Mouse (Mus musculus) layer of hippocampus, postnatal 25 days (tissue): ENCODE results near the gene Hrct1. TPM values are rescaled to one million over a fixed set of nuclear protein-coding genes. Genes with fewer than 3 reads are reported as not detected.

Source experiments
- DNase-seq, 2 experiments: peaks; one replicate each; pipeline ENCODE4 v3.0.0; 2022; ENCODE audit warnings: mixed read lengths in 2 of 2, low spot score in 1 of 2; ENCODE audit errors: extremely low spot score in 1 of 2
- total RNA-seq, 2 experiments: library from RNA; stranded (reverse); gene quantifications; 2 replicates each; pipeline ENCODE4 v1.2.3; 2021

Gene Hrct1
- total RNA-seq, 2 experiments from 2014 or later: 0.54 to 1.2 TPM

- no peak for DNase-seq
Measured at GRCm38 (mm10) chr4:43770909-43771308, 43.9 kb downstream of the Hrct1 start, which contains the start of gene Olfr159. Gene Olfr159 (minus strand): TSS chr4:43771009.

GRCm38 (mm10) chr4:43771626-43772025 lies 44.6 kb downstream of the Hrct1 start:
- no peak for DNase-seq

- no peak for DNase-seq
Measured at GRCm38 (mm10) chr4:43772304-43772703, 45.3 kb downstream of the Hrct1 start.

Other genes starting within 250 kb of the Hrct1 start
- not detected for gene Sit1, start 243.5 kb upstream of the Hrct1 start, total RNA-seq
- gene Ccdc107, start 234.3 kb upstream of the Hrct1 start, total RNA-seq: 10 to 100 TPM; 23.5 to 28.1 TPM
- gene Arhgef39, start 227.5 kb upstream of the Hrct1 start, total RNA-seq: under 1 TPM; 0.27 to 0.70 TPM
- under 1 TPM; 0.22 to 0.35 TPM for gene Car9, start 220.2 kb upstream of the Hrct1 start, total RNA-seq
- 1 to 10 TPM; 5.1 to 5.8 TPM for gene Tpm2, start 203.4 kb upstream of the Hrct1 start, total RNA-seq
- gene Creb3, start 164.9 kb upstream of the Hrct1 start, total RNA-seq: 10 to 100 TPM; 58.8 to 71.2 TPM
- gene Tln1, start 164.5 kb upstream of the Hrct1 start, total RNA-seq: 10 to 100 TPM; 40.9 to 47.3 TPM
- gene Rgp1, start 148.5 kb upstream of the Hrct1 start, total RNA-seq: 10 to 100 TPM; 40.9 to 42.7 TPM
- 10 to 100 TPM; 60.8 to 64.4 TPM for gene Gba2, start 148.3 kb upstream of the Hrct1 start, total RNA-seq
- not detected for gene Msmp, start 142.7 kb upstream of the Hrct1 start, total RNA-seq
- gene Npr2, start 95.3 kb upstream of the Hrct1 start, total RNA-seq: 10 to 100 TPM; 44.3 to 58.4 TPM
- 1 to 10 TPM; 1.4 to 1.5 TPM for gene Spag8, start 73.6 kb upstream of the Hrct1 start, total RNA-seq
- 10 to 100 TPM; 36.6 to 38.8 TPM for gene Hint2, start 70.7 kb upstream of the Hrct1 start, total RNA-seq
- 10 to 100 TPM; 66.5 to 70.9 TPM for gene Tmem8b, start 58.2 kb upstream of the Hrct1 start, total RNA-seq
- 1 to 10 TPM; 1.2 to 1.3 TPM for gene Fam221b, start 58.0 kb upstream of the Hrct1 start, total RNA-seq
- gene Olfr70, start 26.4 kb upstream of the Hrct1 start, total RNA-seq: not detected
- gene Olfr71, start 16.9 kb upstream of the Hrct1 start, total RNA-seq: not detected
- 1 to 10 TPM in 1 of 2 experiments, under 1 TPM in 1; 0.57 to 1.1 TPM for gene Spaar, start 2.8 kb downstream of the Hrct1 start, total RNA-seq
- gene Olfr159, start 43.8 kb downstream of the Hrct1 start, total RNA-seq: not detected
- not detected for gene Olfr156, start 96.7 kb downstream of the Hrct1 start, total RNA-seq
- not detected for gene Olfr157, start 113.0 kb downstream of the Hrct1 start, total RNA-seq
- gene Olfr155, start 124.4 kb downstream of the Hrct1 start, total RNA-seq: not detected
- gene Reck, start 148.3 kb downstream of the Hrct1 start, total RNA-seq: 1 to 10 TPM; 5.2 to 6.0 TPM
- 1 to 10 TPM; 2.2 to 3.1 TPM for gene Glipr2, start 230.2 kb downstream of the Hrct1 start, total RNA-seq